Mouse (Mus musculus): Measurements from ENCODE around the gene Ltbp1.

GRCm38 (mm10) chr17:74994582-74994893, 10.8 kb upstream of the Ltbp1 start:
- TF ChIP-seq CTCF (IDR thresholded peaks at IDR 0.05; ENCODE audit: extremely low read depth, insufficient read depth, insufficient read length, insufficient replicate concordance), result no peak
- no peak for TF ChIP-seq POLR2A (IDR thresholded peaks at IDR 0.05; ENCODE audit: low read depth, low read length)

Data from spleen, adult 2 months (tissue).